Mouse (Mus musculus) testis, adult 2 months (tissue): Measurements from ENCODE around the gene Cand2.

Source experiments
- CTCF ChIP-seq: fragments of 200-500 bp; IDR thresholded peaks from 2 replicates; pipeline ENCODE4 v1.5.1; 2012; ENCODE audit warnings: low read depth, mild to moderate bottlenecking, inconsistent platforms, low read length, moderate library complexity; ENCODE audit not compliant: control insufficient read depth, insufficient read depth, insufficient replicate concordance
- POLR2A ChIP-seq: fragments of 200-500 bp; IDR thresholded peaks from 2 replicates; pipeline ENCODE4 v1.6.1; 2012; ENCODE audit warnings: low read depth, mild to moderate bottlenecking, inconsistent platforms, low read length, moderate library complexity; ENCODE audit not compliant: control insufficient read depth

- TF ChIP-seq CTCF (no peak), POLR2A (no peak)
Measured at GRCm38 (mm10) chr6:115768207-115768606, 6.1 kb upstream of the Cand2 start.
